Mouse (Mus musculus): ENCODE data around the gene Map3k9. TPM values are rescaled to one million over a fixed set of nuclear protein-coding genes. Genes with fewer than 3 reads are reported as not detected.

Map3k9 gene
- polyA plus RNA-seq, 1 experiment from 2014 or later = 7.3 TPM

GRCm38 (mm10) chr12:81810417-81810816, 29.4 kb upstream of the Map3k9 start:
- Histone ChIP-seq H3K4me1 (ENCODE audit: control insufficient read depth, insufficient read depth, low read depth, low read length) (peaks cover 17% of the 10 kb centered on the region), H3K4me3 (ENCODE audit: low read length) (no peak overlapping the region), H3K9me3 (ENCODE audit: control insufficient read depth, low read length) (no peaks in the 10 kb centered on the region), H3K27ac (ENCODE audit: low read depth, low read length) (no peak overlapping the region; the same call in 1 of the 2 replicates), H3K9ac (ENCODE audit: low read depth, low read length) (no peak overlapping the region; the same call in 1 of the 2 replicates), H3K36me3 (ENCODE audit: control insufficient read depth, insufficient read depth, low read length) (no peaks in the 10 kb centered on the region), H3K4me2 (ENCODE audit: low read length) (no peak overlapping the region), H3K27me3 (replicated peaks; ENCODE audit: control insufficient read depth, insufficient read depth, low read length) (no peaks in the 10 kb centered on the region; the same call in 1 of the 2 replicates)
- no peak for ATAC-seq
- 33% methylated on average over 8 of the region's 8 CpGs for WGBS

GRCm38 (mm10) chr12:81808596-81808995, 27.6 kb upstream of the Map3k9 start:
- 44% methylated on average over 2 of the region's 2 CpGs for WGBS
- H3K4me3 ChIP-seq (ENCODE audit: low read length) = no peak overlapping the region
- no peaks in the 10 kb centered on the region for H3K36me3 ChIP-seq (ENCODE audit: control insufficient read depth, insufficient read depth, low read length)
- no peak overlapping the region for H3K27ac ChIP-seq (ENCODE audit: low read depth, low read length)
- no peak overlapping the region for H3K4me2 ChIP-seq (ENCODE audit: low read length)
- H3K27me3 ChIP-seq (replicated peaks; ENCODE audit: control insufficient read depth, insufficient read depth, low read length) = no peaks in the 10 kb centered on the region
- peaks cover 17% of the 10 kb centered on the region for H3K4me1 ChIP-seq (ENCODE audit: control insufficient read depth, insufficient read depth, low read depth, low read length)
- H3K9me3 ChIP-seq (ENCODE audit: control insufficient read depth, low read length) = no peaks in the 10 kb centered on the region
- H3K9ac ChIP-seq (ENCODE audit: low read depth, low read length) = no peak overlapping the region
- no peak for ATAC-seq

- no peak for ATAC-seq
- Histone ChIP-seq H3K9ac (ENCODE audit: low read depth, low read length) (no peak overlapping the region), H3K4me1 (ENCODE audit: control insufficient read depth, insufficient read depth, low read depth, low read length) (peaks cover 17% of the 10 kb centered on the region), H3K36me3 (ENCODE audit: control insufficient read depth, insufficient read depth, low read length) (no peaks in the 10 kb centered on the region), H3K27me3 (replicated peaks; ENCODE audit: control insufficient read depth, insufficient read depth, low read length) (no peaks in the 10 kb centered on the region), H3K9me3 (ENCODE audit: control insufficient read depth, low read length) (no peaks in the 10 kb centered on the region), H3K27ac (ENCODE audit: low read depth, low read length) (no peak overlapping the region), H3K4me3 (ENCODE audit: low read length) (no peak overlapping the region), H3K4me2 (ENCODE audit: low read length) (peak overlapping the region; percentile 53)
- 23% methylated on average over 11 of the region's 11 CpGs for WGBS
Measured at GRCm38 (mm10) chr12:81807953-81808352, 27.0 kb upstream of the Map3k9 start.

- H3K4me2 ChIP-seq (ENCODE audit: low read length) = peak overlapping the region; percentile 53
- H3K27ac ChIP-seq (ENCODE audit: low read depth, low read length) = no peak overlapping the region
- no peak for ATAC-seq
- WGBS = under 1% methylated on average over 7 of the region's 7 CpGs
- no peaks in the 10 kb centered on the region for H3K36me3 ChIP-seq (ENCODE audit: control insufficient read depth, insufficient read depth, low read length)
- H3K9ac ChIP-seq (ENCODE audit: low read depth, low read length) = 0 out of 2 replicates have a peak overlapping the region, but pooled peaks have one; percentile 38
- H3K9me3 ChIP-seq (ENCODE audit: control insufficient read depth, low read length) = no peaks in the 10 kb centered on the region
- peaks cover 17% of the 10 kb centered on the region for H3K4me1 ChIP-seq (ENCODE audit: control insufficient read depth, insufficient read depth, low read depth, low read length)
- H3K4me3 ChIP-seq (ENCODE audit: low read length) = peak overlapping the region; percentile 25
- no peaks in the 10 kb centered on the region for H3K27me3 ChIP-seq (replicated peaks; ENCODE audit: control insufficient read depth, insufficient read depth, low read length)
Measured at GRCm38 (mm10) chr12:81807529-81807837, 26.5 kb upstream of the Map3k9 start.

GRCm38 (mm10) chr12:81806759-81807528, 26.0 kb upstream of the Map3k9 start:
- Histone ChIP-seq H3K4me1 (ENCODE audit: control insufficient read depth, insufficient read depth, low read depth, low read length) (peaks cover 17% of the 10 kb centered on the region), H3K27me3 (replicated peaks; ENCODE audit: control insufficient read depth, insufficient read depth, low read length) (no peaks in the 10 kb centered on the region), H3K9me3 (ENCODE audit: control insufficient read depth, low read length) (no peaks in the 10 kb centered on the region), H3K9ac (ENCODE audit: low read depth, low read length) (peak overlapping the region; percentile 38; the same call in 1 of the 2 replicates), H3K27ac (ENCODE audit: low read depth, low read length) (no peak overlapping the region), H3K4me2 (ENCODE audit: low read length) (peak overlapping the region; percentile 53), H3K36me3 (ENCODE audit: control insufficient read depth, insufficient read depth, low read length) (no peaks in the 10 kb centered on the region), H3K4me3 (ENCODE audit: low read length) (peak overlapping the region; percentile 25)
- ATAC-seq = peak; percentile 55
- 22% methylated on average over 17 of the region's 17 CpGs for WGBS

GRCm38 (mm10) chr12:81806114-81806513, 25.1 kb upstream of the Map3k9 start:
- Histone ChIP-seq H3K4me2 (ENCODE audit: low read length) (no peak overlapping the region), H3K27ac (ENCODE audit: low read depth, low read length) (no peak overlapping the region), H3K4me1 (ENCODE audit: control insufficient read depth, insufficient read depth, low read depth, low read length) (peaks cover 17% of the 10 kb centered on the region), H3K27me3 (replicated peaks; ENCODE audit: control insufficient read depth, insufficient read depth, low read length) (no peaks in the 10 kb centered on the region), H3K9me3 (ENCODE audit: control insufficient read depth, low read length) (no peaks in the 10 kb centered on the region), H3K36me3 (ENCODE audit: control insufficient read depth, insufficient read depth, low read length) (no peaks in the 10 kb centered on the region), H3K9ac (ENCODE audit: low read depth, low read length) (no peak overlapping the region), H3K4me3 (ENCODE audit: low read length) (no peak overlapping the region)
- WGBS = 63% methylated on average over 5 of the region's 5 CpGs
- no peak for ATAC-seq

GRCm38 (mm10) chr12:81803803-81804202, 22.8 kb upstream of the Map3k9 start:
- 31% methylated on average over 7 of the region's 7 CpGs for WGBS

GRCm38 (mm10) chr12:81803016-81803415, 22.0 kb upstream of the Map3k9 start:
- Histone ChIP-seq H3K4me2 (ENCODE audit: low read length) (no peak overlapping the region), H3K9ac (ENCODE audit: low read depth, low read length) (no peak overlapping the region), H3K27ac (ENCODE audit: low read depth, low read length) (no peak overlapping the region), H3K36me3 (ENCODE audit: control insufficient read depth, insufficient read depth, low read length) (no peaks in the 10 kb centered on the region), H3K4me3 (ENCODE audit: low read length) (no peak overlapping the region), H3K4me1 (ENCODE audit: control insufficient read depth, insufficient read depth, low read depth, low read length) (peaks cover 13% of the 10 kb centered on the region), H3K27me3 (replicated peaks; ENCODE audit: control insufficient read depth, insufficient read depth, low read length) (no peaks in the 10 kb centered on the region), H3K9me3 (ENCODE audit: control insufficient read depth, low read length) (no peaks in the 10 kb centered on the region)
- WGBS = 89% methylated on average over 3 of the region's 3 CpGs
- no peak for ATAC-seq

More at GRCm38 (mm10) chr12:81803803-81804202, 22.8 kb upstream of the Map3k9 start:
- H3K9ac ChIP-seq (ENCODE audit: low read depth, low read length) = no peak overlapping the region
- H3K36me3 ChIP-seq (ENCODE audit: control insufficient read depth, insufficient read depth, low read length) = no peaks in the 10 kb centered on the region
- H3K27ac ChIP-seq (ENCODE audit: low read depth, low read length) = no peak overlapping the region
- no peak for ATAC-seq
- no peak overlapping the region for H3K4me3 ChIP-seq (ENCODE audit: low read length)
- no peak overlapping the region for H3K4me2 ChIP-seq (ENCODE audit: low read length)
- H3K27me3 ChIP-seq (replicated peaks; ENCODE audit: control insufficient read depth, insufficient read depth, low read length) = no peaks in the 10 kb centered on the region
- H3K9me3 ChIP-seq (ENCODE audit: control insufficient read depth, low read length) = no peaks in the 10 kb centered on the region
- peaks cover 17% of the 10 kb centered on the region for H3K4me1 ChIP-seq (ENCODE audit: control insufficient read depth, insufficient read depth, low read depth, low read length)

GRCm38 (mm10) chr12:81801134-81801533, 20.2 kb upstream of the Map3k9 start:
- H3K27me3 ChIP-seq (replicated peaks; ENCODE audit: control insufficient read depth, insufficient read depth, low read length) = no peaks in the 10 kb centered on the region
- H3K4me3 ChIP-seq (ENCODE audit: low read length) = no peak overlapping the region
- H3K4me2 ChIP-seq (ENCODE audit: low read length) = no peak overlapping the region
- 81% methylated on average over 9 of the region's 9 CpGs for WGBS
- H3K9ac ChIP-seq (ENCODE audit: low read depth, low read length) = no peak overlapping the region
- no peaks in the 10 kb centered on the region for H3K9me3 ChIP-seq (ENCODE audit: control insufficient read depth, low read length)
- H3K36me3 ChIP-seq (ENCODE audit: control insufficient read depth, insufficient read depth, low read length) = no peaks in the 10 kb centered on the region
- H3K4me1 ChIP-seq (ENCODE audit: control insufficient read depth, insufficient read depth, low read depth, low read length) = no peaks in the 10 kb centered on the region
- ATAC-seq = no peak
- H3K27ac ChIP-seq (ENCODE audit: low read depth, low read length) = no peak overlapping the region
